Mouse (Mus musculus) spleen, adult 18-20 months (tissue): ENCODE data around the gene Nfic.
A peak's percentile ranks its signal among the peaks of the same experiment; 100 is the strongest.

ENCODE experiments used
- DNase-seq, 2 experiments: peaks; one replicate each; pipeline ENCODE4 v3.0.0; 2022; ENCODE audit warnings: mixed read lengths in 2 of 2

The Nfic gene

DNA sequence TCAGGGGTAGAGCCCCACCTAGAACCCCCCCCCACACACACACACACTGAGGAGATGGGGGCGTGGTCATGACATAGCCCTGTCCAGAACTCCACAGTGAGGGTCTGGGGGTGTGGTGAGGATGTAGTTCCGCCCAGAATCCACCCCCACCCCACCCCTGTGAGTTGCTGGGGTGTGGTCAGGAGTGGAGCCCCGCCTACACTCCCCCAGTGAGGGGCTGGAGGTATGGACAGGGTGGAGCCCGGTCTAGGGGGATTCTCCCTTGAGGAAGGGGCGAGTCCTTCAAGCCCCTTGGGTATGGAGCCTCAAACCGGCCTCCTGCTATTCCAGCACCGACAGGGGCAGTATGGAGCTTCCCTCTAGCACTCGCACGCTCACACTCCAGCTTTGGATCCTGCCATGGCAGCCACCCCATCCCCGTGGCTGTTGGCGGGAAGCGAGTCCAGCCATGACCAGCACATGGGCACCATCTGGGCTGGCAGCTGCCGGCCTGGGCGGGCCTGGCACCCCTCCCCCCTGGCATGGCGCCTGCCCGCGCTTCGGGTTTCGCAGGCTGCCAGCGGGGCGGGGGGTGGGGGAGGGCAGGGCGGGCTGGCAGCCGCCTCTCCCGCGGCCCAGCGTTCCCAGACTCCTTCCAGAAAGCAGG is 38.7 kb downstream of the Nfic start:
- no peak for DNase-seq

DNA sequence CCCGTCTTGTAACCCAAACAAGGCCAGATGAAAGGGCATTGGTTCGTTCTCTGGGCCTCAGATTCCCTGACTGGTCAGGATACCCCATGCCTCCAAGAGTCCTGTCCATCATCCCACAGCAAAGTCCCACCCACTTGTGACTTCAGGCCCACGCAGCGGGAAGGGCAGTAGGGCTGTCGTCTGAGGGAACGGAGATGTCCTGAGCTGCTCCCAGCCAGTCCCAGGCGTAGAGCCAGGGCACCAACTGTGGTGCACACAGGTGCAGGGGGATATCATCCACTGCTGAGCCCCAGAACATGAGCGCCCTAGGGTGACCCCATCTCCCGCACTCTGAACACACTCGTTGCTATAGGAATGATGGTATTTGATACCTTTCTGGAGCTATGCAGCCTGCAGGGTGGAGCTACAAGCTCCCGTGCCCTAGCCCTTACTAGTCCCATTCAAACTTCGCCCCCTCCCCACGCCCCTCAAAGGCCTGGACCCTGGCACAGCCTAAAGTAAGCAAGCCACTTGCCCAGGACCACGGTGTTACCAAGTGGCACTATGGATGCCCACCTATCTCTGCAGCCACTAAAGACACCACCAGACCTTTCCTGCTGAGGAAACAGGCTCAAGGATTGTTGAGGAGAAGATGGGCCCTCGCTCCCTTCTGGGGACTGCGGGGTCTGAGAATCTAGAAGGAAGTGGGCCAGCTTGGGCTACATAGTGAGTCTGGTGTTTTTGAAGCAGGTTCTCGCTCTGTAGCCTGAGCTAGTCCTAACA is 39.7 kb downstream of the Nfic start:
- DNase-seq = no peak

DNA sequence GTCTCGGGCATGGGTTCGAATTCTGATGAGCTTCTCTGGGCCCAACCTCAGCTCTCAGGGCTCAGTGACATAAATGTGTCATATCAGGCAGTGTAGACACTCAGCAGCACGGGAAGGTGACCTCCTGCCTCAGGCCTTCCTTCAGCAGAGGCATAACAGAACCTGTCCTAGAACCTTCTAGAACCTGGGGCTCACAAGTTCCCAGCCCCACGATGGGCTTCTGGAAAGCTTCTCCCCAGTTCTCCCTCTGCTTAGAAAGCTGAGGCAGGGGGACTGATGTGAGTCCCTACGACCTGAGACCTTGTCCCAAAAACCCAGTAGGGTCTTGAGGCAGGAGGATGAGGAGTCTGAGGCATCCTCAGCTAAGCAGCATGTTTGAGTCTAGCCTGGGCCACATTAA is 40.3 kb downstream of the Nfic start:
- no peak for DNase-seq

DNA sequence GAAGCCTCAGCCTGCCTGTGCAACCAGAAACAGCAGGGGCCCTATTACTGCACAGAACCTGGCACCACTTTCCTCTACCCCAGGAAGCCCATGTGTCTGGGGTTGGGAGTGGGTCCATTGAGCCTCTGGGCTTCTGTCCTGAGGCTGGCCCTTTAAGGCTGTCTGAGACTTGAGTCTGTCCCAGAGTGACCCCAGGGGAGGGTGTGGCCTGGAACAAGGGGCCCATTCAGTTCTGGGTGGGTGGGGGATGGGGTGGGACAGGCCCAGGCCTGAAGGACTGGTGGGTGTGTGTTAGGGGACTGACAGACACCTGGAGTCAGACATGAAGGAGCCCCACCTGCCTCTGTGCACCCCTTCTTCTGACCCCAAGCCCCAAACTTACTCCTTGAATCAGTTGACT is 40.8 kb downstream of the Nfic start:
- no peak for DNase-seq

DNA sequence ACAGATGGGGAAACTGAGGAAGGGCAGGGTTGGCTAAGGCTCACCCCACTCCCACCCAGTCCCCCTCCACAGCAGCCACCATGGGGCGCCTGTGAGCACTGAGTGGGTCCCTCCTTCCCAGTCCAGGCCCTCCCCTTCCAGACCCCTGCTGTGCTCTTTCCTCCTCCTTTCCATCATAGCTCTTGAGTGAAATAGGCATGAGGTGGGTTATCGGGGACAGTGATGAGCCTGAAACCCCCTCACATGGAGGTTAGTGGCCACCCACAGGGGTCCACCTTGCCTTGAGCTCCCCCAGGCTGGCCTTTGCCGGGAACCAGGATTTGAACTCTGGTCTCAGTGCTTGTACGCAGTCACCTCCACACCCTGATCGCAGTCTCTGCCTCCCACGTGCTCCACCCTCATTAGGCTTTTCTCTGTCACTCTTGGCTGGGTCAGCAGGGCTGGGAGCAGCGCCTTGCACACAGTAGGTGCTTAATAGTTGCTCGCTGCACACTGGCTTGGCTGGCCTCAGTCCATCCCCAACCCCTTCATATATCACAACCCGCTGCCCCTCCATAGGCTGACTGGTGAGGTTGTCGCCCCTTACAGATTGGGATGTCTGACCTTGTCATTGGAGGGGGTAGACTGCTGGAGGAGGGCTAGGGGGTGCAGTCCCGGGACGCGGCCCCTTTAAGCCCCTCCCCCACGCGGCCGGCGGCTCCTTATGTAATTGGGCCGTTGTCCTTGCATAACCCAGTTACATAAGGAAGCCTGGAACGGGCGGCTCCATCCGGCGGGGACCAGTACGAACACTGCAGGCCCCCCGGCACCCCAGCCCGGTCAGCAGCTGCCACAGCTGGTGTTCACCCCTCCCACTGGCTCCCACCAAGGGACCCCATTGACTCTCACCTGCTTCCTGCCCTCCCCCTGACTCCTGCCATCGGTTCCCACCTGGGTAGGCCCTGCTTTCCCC is 41.8 kb downstream of the Nfic start:
- DNase-seq = peak in 1 of 2 experiments; percentile 33

DNA sequence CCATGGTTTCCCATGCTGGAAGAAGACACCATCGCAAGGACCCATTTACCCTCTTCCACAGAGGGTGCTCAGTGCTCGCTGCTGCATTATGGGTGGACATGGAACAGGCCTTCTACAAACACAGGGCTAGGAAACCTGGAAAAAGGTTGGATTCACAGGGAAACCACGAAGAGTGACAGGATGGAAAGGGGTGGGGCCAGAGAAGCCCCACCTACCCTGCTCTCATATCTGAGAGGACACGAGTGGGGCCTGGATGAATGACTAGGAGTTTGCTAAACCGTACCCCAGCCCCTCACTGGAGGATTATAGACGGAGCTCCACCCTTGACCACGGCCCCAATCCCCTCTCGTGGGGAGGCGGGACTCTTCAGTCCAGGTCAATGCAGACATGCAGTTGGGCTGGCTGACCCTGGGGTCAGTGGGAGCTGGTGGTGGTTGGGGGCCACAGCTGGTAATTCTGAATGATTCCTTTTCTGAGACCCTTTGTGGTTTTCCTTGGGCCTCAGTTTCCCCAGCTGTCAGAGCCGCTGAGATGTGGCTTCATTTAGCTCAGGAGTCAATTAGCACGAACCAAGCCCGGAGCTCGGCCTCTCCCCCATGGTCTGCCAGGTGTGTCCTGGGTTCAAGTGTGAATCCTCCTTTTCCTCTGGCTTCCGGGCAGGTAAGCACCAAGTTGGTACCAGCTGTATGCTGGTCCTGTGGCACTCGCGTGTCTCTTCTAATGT is 42.7 kb downstream of the Nfic start:
- no peak for DNase-seq

DNA sequence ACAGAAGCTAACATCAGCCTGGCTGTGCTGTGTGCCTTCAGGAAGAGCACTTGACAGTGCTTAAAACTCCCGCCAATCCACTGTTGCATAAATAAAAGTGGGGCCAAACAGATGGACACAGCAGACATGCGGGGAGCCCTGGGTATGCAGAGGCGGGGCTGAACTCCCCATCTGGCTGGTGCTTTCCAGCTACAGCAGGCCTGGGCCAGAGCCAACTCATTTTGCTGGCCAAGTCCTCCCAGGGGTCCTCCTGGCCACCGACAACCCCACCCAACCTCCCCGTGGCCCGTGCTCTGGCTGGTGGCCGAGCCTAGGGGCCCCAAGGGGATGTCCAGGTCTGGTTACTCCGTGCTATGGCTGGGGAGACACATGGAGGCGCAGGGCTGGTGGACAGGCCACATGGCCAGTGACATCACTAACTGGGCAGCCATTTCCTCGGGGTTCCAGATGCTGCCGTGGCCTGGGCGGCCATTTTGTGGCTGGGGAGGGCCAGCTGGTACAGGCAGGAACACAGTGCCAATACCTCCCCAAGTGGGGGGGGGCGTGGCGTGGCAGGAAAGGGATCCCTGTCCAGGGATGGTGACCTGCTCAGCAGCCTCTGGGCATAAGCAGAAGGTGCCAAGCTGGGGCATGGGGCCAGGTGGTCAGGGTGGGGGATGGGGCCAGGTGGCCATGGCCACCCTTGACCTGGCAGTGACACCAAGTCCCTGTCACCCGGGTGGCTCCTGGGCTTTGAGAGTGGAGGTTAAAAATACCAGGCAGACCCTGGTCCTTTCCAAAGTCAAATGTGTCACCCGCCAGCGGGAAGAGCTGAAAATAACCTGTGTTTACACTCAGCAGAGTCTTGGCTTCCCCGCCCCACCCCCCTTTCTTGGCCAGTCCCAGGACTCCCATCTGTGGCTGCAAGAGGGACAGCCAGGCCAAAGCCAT is 43.7 kb downstream of the Nfic start:
- peak in 1 of 2 experiments; percentile 22 for DNase-seq

DNA sequence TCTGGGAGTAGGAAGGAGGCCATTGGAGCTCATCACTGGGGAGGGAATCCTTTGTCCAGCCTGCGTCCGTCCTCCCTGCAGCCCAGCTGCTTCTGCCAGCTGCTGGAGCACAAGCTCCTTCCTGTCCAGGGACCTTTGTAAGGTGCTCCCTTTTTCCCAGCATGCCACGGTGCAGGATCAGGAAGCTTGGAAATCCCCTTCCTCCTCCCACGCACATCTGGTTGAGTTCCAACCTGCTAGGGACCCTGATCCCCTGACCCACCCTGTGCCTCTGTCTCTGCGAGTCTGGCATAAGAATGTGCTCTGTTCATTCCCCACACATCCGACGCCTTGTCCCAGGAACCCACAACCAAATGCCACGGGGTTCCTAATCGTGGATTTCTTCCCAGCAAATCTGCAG is 44.5 kb downstream of the Nfic start:
- DNase-seq = no peak

DNA sequence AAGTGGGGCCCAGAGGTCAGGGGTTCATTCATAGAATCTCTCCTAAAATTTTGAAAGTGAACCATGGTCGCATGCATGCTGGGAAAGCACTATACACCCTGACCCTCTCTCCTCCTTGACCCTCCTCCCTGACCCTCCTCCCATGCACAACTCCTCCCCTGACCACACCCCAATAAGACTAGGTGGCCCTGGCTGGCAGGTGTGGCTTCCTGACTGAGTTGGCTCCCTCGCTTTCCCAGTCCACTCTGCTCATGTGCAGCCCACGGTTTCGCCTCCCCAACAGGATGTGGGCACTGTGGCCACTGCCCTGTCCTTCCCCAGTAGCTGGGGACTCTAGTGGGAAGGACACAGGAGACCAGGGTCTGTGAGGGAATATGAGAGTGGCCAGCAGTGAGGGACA is 45.1 kb downstream of the Nfic start:
- DNase-seq = no peak

DNA sequence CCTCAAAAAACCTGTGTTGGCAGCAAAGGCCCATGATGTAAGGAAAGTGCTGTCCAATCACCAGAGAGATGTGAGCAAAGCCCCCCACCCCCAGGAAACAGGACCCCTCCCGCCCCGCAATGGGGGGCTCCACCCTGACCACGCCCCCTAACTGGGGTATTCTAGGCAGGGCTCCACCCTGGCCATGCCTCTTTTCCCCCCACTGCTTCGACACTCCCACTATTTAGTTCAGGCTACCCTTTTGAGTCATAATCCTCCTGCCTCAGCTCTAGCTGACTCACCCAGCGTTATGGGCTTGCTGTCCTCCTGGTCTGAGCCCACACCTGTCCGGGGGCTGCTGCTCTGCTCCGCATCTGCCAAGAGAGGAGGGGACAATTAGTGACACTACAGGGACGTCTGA is 46.1 kb downstream of the Nfic start:
- no peak for DNase-seq

DNA sequence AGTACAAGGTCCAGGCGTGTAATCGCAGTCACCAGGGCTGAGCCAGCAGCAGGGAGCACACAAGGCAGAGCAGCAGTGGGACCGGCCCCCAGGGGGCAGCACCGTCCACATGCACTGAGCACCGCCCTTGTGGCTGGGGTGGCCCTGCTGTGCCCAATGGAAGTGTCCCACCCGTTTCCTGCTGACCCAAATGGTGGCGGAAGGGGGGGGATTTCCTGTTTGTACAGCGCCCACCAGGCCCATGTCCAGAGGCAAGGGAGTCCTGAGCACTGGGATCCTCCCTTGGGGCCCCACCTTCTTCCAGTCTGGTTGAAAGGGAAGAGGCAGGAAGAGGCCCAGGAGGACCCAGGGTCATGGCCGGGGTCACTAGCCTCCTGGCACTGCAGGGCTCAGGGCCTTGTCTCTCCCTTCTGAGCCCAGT is 46.6 kb downstream of the Nfic start:
- DNase-seq = peak; percentile 65 to 83

DNA sequence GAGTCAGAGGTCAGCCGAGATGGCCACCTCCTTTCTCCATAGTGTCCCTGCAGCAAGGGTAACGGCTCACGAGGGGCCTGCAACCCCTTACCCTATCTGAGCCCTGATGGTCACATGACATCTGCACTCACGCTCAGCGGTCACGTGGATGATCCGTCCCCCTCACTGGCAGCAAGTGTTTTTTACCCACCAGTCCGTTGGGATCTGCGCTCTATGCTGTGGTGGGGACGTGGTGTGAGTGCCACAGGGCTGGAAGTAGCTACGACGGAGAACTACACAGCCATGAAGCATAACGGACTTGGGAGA is 47.1 kb downstream of the Nfic start:
- DNase-seq = no peak

DNA sequence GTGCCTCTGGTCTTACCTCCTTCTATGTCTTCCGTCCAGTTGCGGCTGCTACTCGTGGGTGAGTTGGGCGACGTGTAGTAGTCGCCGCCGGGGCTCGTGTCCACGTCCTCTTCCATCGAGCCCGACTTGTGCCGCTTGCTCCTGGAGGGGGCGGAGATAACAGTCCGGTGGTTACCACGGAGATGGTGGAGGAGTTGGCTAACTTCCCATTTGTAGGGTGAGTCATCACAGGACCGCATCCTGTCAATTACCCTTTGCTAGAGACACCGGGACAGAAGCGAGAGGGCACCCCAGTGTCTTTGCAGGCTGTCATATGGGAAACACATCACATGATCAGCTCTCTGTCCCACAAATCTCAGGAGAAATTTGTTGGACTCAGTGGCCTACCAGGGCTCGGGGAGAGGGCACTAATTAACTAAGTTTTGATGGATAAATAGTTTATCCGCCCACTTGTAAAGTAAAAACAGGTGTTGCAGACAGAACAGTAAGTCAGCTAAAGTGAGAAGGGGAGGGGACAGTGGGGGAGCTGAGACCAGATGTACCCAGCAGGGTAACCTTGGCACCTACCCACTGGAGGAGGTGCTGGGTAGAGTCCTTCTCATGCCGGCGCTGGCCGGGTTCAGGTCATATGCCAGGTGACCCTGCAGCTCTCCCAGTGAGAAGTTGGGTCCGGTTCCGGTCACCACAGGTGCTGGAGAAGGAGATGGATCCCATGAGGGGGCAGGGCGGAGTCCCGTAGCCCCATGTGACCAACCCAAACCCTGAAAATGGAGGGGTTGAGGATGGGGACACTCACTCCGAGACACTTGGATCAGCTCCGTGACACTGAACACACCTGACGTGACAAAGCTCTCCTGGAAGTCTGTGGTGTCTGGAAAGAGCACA is 47.7 kb downstream of the Nfic start:
- peak; percentile 39 to 53 for DNase-seq

DNA sequence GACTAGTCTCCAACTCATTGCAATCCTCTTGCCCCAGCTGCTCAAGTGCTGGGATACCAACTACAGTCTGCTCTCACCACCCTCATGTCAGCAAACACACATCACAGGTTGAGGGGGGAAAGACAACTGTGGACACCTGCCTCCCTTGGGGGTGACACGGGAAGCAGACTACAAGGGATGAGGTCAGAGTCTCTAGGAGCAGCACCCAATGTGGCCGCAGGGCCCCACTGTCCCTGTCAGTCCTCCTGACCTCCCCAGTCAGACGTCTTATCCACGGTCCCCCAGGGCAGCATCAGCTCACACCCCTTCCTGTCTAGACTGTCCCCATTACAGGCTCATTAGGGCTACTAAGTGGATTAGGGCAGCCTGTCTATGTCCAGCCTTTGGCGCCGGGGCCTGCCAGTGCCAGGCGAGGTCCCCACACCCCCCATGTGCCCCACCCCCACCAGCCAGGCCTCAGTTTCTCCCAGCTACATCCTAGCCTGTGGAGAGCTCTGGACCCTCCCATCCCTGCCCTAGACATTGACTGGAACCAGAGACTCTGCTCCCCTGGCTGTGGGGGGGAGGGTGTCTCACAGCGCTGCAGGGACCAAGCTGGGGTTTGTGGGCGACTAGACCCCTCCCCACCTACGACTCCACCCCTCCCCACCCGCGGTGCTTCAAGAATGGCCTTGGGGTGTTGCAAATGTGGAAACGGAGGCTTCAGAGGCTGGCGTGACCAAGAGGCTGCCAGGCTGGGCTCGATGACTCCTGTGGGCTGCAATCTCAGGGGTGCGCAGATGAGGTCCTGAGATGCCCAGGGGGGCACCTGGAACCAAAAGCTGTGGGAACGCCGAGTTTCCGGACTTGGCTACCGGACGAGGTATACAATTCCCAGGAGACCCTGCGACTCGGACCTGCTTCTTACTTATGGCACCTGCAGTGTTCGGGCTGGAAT is 48.7 kb downstream of the Nfic start:
- DNase-seq = no peak

DNA sequence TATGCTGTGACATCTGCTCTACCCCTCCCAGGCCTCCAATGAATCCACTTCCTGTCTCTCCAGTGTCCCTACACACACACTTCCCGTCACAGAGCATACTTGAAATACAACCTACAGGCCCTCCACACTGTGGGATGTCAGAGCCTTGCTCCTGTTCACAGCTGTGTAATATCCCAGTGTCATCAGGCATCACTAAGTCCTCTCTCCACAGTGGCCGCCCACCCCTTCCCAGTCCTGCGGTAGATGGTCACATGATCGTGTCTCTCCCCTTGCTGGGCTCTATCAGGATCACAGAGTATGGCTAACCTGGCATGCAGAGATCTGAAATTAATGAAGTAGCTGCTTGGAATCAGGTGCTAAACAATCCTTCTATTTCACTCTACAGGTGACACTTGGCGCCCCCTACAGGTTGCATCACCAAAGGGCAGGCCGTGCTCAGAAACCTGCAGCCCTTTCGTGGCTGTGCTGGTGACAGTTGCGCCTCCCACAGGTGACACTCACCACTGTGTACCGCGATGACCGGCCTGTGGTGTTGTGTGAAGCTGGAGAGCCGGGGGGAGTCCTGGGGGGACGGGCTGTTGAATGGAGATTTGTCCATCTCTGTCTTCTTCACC is 49.7 kb downstream of the Nfic start:
- peak; percentile 42 to 71 for DNase-seq

DNA sequence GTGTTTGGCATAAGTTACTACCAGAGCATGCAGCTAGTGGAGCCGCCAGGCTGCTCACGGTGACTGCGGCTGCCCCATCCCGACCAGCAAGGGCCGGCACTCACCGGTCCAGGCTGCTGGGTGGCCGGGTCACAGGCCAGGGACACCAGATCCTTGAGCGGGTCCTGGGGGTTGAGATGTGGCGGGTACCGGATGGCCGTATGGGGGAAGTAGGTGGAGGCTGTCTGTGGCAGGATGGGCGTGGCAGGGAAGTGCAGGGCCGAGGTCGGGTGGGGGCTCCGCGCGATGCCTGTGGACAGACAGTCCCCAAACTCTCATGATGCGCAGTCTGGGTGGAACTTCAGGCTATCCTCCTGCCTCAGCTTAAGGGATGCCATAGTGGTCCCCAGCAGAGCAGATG is 50.7 kb downstream of the Nfic start:
- DNase-seq = peak in 1 of 2 experiments; percentile 46

DNA sequence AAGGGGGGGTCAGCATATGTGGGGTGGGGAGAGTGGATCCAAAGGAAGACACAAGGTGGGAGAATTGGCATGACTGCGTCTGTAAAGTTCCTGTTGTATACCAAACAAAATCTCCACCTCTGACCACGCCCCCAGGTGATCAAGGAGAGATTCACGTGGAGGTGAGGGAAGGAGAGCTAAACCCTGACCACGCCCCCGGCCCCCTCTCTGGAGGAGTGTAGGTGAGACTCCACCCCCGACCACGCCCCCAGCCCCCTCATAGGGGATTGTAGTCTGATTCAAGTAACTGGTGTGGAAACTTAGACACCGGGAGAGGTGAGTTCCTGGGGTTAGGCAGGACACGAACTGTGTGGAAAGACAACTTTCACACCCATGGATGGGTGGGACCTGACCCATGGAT is 51.4 kb downstream of the Nfic start:
- no peak for DNase-seq

DNA sequence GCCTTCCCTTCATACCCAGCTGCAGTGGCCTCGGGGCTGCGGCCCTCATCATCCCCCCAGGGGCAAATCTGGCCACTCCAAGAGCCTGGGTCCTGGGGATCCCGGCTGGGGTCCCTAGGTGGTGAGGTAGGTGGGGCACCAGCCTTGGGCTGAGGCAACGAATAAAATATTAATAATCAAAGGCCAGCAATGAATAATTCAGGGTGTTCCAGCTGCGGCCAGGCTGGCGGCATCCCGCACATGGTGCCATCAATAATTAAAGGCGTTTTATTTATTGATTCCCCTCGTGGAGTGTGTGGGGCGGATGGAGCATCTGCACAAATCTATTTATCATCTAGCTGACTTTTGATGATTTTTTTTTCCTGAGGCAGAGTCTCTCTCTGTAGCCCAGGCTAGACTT is 51.9 kb downstream of the Nfic start:
- no peak for DNase-seq

DNA sequence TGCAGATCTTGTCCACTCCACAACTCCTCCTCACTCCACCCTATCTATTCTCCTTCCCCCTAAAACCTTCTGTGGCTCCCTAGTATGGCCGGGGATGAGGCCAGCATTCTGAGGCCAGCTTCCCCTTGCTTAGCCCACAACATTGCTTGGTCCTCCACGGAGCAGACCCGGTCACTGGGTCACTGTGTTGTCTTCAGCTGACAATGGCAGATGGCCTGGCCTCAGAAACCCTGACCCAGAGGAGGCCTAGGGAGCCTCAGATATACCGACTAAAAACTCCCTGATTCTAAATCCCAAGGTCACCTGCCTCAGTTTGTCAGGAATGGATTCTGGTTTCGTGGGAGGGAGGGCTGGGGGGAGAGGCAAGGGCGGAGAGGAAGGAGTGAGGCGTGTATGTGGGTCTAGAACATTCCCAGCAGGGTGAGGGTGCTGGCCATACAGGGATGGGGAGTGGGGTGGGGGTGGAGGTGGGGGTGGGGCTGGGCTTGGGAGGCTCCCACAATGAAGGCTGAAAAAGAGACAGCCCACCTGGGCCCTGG is 53.1 kb downstream of the Nfic start:
- DNase-seq = no peak
